Mouse (Mus musculus) CD4-positive helper T cell, adult 2 months (primary cell): ENCODE measurements at regions not wholly inside any gene's neighbourhood (a gene's known extent, or its start where the extent isn't known, plus 50 kb on each side); places are given as distances from the start of the nearest gene placed in this dataset.

Experiments
- DNase-seq: peaks from one replicate; pipeline ENCODE4 v3.0.0-alpha.2; 2012; ENCODE audit warnings: low read depth, missing footprints, low spot score

GRCm38 (mm10) chr4:131208637-131209036 lies 264.5 kb downstream of the Matn1 start:
- no peak for DNase-seq

- DNase-seq, result no peak
These were observed 268.5 kb downstream of the Matn1 start for GRCm38 (mm10) chr4:131212711-131213110.

GRCm38 (mm10) chr4:131215682-131216081 lies 271.5 kb downstream of the Matn1 start:
- no peak for DNase-seq

- DNase-seq, result no peak
These were observed 272.2 kb downstream of the Matn1 start for GRCm38 (mm10) chr4:131216361-131216760.

- no peak for DNase-seq
These were observed 272.9 kb downstream of the Matn1 start for GRCm38 (mm10) chr4:131217083-131217482.

- no peak for DNase-seq
These were observed 273.5 kb downstream of the Matn1 start for GRCm38 (mm10) chr4:131217571-131218155.

- DNase-seq, result no peak
These were observed 276.8 kb downstream of the Matn1 start for GRCm38 (mm10) chr4:131220966-131221365.

GRCm38 (mm10) chr4:131230361-131230760 lies 286.2 kb downstream of the Matn1 start:
- DNase-seq, result no peak

GRCm38 (mm10) chr4:131236611-131237031 lies 292.4 kb downstream of the Matn1 start:
- DNase-seq, result no peak

- DNase-seq, result no peak
These were observed 294.4 kb downstream of the Matn1 start for GRCm38 (mm10) chr4:131238591-131238990.

GRCm38 (mm10) chr4:131239132-131239531 lies 294.9 kb downstream of the Matn1 start:
- DNase-seq, result no peak

- no peak for DNase-seq
These were observed 296.3 kb downstream of the Matn1 start for GRCm38 (mm10) chr4:131240457-131240856.

GRCm38 (mm10) chr4:131242250-131242649 lies 298.1 kb downstream of the Matn1 start:
- DNase-seq, result no peak

GRCm38 (mm10) chr4:131243744-131244387 lies 299.7 kb downstream of the Matn1 start:
- DNase-seq, result no peak

GRCm38 (mm10) chr4:131252602-131253442 lies 308.6 kb downstream of the Matn1 start:
- no peak for DNase-seq

GRCm38 (mm10) chr4:131253443-131253817 lies 309.2 kb downstream of the Matn1 start:
- no peak for DNase-seq

GRCm38 (mm10) chr4:131254243-131254642 lies 310.1 kb downstream of the Matn1 start:
- no peak for DNase-seq

- no peak for DNase-seq
These were observed 310.5 kb downstream of the Matn1 start for GRCm38 (mm10) chr4:131254691-131255090.

GRCm38 (mm10) chr4:131261236-131261635 lies 317.1 kb downstream of the Matn1 start:
- DNase-seq, result no peak

- DNase-seq, result no peak
These were observed 318.7 kb downstream of the Matn1 start for GRCm38 (mm10) chr4:131262909-131263308.

- no peak for DNase-seq
These were observed 322.6 kb downstream of the Matn1 start for GRCm38 (mm10) chr4:131266764-131267163.

GRCm38 (mm10) chr4:131267760-131268159 lies 323.6 kb downstream of the Matn1 start:
- no peak for DNase-seq

- no peak for DNase-seq
These were observed 326.0 kb downstream of the Matn1 start for GRCm38 (mm10) chr4:131270192-131270591.
